Mouse (Mus musculus) heart, embryonic 13.5 days (tissue): ENCODE results near the gene Ybx2. TPM values are rescaled to one million over a fixed set of nuclear protein-coding genes. Genes with fewer than 3 reads are reported as not detected.

ENCODE experiments used
- ATAC-seq: fragments of 200-750 bp; cut with Nextera tagmentation; 2 replicates; pipeline ENCODE4 v1.8.0; 2017; ENCODE audit warnings: moderate TSS enrichment; ENCODE audit not compliant: insufficient number of reproducible peaks, low FRiP score, low TSS enrichment; ENCODE audit errors: extremely low read depth
- H3K27ac ChIP-seq: fragments of 300-500 bp; sonication (generic); replicated peaks from 2 replicates; pipeline ENCODE4 v1.5.1; 2015; ENCODE audit warnings: moderate library complexity, mild to moderate bottlenecking, inconsistent platforms
- H3K27me3 ChIP-seq: fragments of 300-500 bp; sonication (generic); replicated peaks from 2 replicates; pipeline ENCODE4 v1.6.1; 2015; ENCODE audit warnings: mild to moderate bottlenecking, inconsistent platforms
- H3K36me3 ChIP-seq: fragments of 300-500 bp; sonication (generic); 2 replicates; pipeline ENCODE4 v1.6.1; 2015; ENCODE audit warnings: mild to moderate bottlenecking, inconsistent platforms
- H3K4me1 ChIP-seq: fragments of 300-500 bp; sonication (generic); 2 replicates; pipeline ENCODE4 v1.6.1; 2015; ENCODE audit warnings: inconsistent platforms
- H3K4me2 ChIP-seq: fragments of 300-500 bp; sonication (generic); 2 replicates; pipeline ENCODE4 v1.6.1; 2015; ENCODE audit warnings: inconsistent platforms, mild to moderate bottlenecking, moderate library complexity
- H3K4me3 ChIP-seq: fragments of 300-500 bp; sonication (generic); 2 replicates; pipeline ENCODE4 v1.5.1; 2015; ENCODE audit warnings: moderate library complexity, mild to moderate bottlenecking, inconsistent platforms
- H3K9ac ChIP-seq: fragments of 300-500 bp; sonication (generic); 2 replicates; pipeline ENCODE4 v1.6.1; 2015; ENCODE audit warnings: inconsistent platforms, mild to moderate bottlenecking, moderate library complexity
- H3K9me3 ChIP-seq: fragments of 300-500 bp; sonication (generic); 2 replicates; pipeline ENCODE4 v1.6.1; 2016; ENCODE audit warnings: inconsistent platforms
- WGBS: fragments of 180-500 bp; shearing (Covaris S2); methylation state at CpG from one replicate; pipeline ENCODE4 v1.1.7; 2015; ENCODE audit warnings: mixed read lengths; 5-methylcytosine and 5-hydroxymethylcytosine counted together
- polyA plus RNA-seq: library from polyadenylated mRNA; unstranded; fragments of >200 nt; fragmentation: Nextera tagmentation; extraction: Ambion mirVana; gene quantifications from 2 replicates; pipeline ENCODE4 v1.2.1, GENCODE M21; 2015

Ybx2 gene
- polyA plus RNA-seq, 1 experiment from 2014 or later: 3.1 TPM

GRCm38 (mm10) chr11:69966006-69966859 lies 30.6 kb downstream of the Ybx2 start:
- no peak; the same call in 1 of the 2 replicates for ATAC-seq
- Histone ChIP-seq H3K4me1 (peaks cover 20% of the 10 kb centered on the region), H3K36me3 (peaks cover 33% of the 10 kb centered on the region), H3K4me3 (peak overlapping the region; percentile 56), H3K4me2 (peak overlapping the region; percentile 82), H3K27me3 (peaks cover 71% of the 10 kb centered on the region), H3K9ac (peak overlapping the region; percentile 77), H3K9me3 (no peaks in the 10 kb centered on the region), H3K27ac (no peak overlapping the region)
- WGBS: 1% methylated on average over 57 of the region's 59 CpGs

GRCm38 (mm10) chr11:69966860-69967517 lies 31.4 kb downstream of the Ybx2 start:
- no peak for ATAC-seq
- H3K27ac ChIP-seq: no peak overlapping the region
- H3K27me3 ChIP-seq: peaks cover 63% of the 10 kb centered on the region
- peak overlapping the region; percentile 82 for H3K4me2 ChIP-seq
- peak overlapping the region; percentile 77 for H3K9ac ChIP-seq
- peak overlapping the region; percentile 56 for H3K4me3 ChIP-seq
- H3K4me1 ChIP-seq: peaks cover 20% of the 10 kb centered on the region
- H3K9me3 ChIP-seq: no peaks in the 10 kb centered on the region
- peaks cover 40% of the 10 kb centered on the region for H3K36me3 ChIP-seq
- 39% methylated on average over 17 of the region's 17 CpGs for WGBS

- WGBS: 78% methylated on average over 4 of the region's 4 CpGs
- Histone ChIP-seq H3K27ac (no peak overlapping the region), H3K9me3 (no peaks in the 10 kb centered on the region), H3K4me2 (no peak overlapping the region), H3K27me3 (peaks cover 45% of the 10 kb centered on the region), H3K4me3 (no peak overlapping the region), H3K9ac (no peak overlapping the region), H3K36me3 (peaks cover 58% of the 10 kb centered on the region), H3K4me1 (peaks cover 20% of the 10 kb centered on the region)
- no peak for ATAC-seq
Measured at GRCm38 (mm10) chr11:69968793-69969192, 33.2 kb downstream of the Ybx2 start.

GRCm38 (mm10) chr11:69970222-69970621 lies 34.6 kb downstream of the Ybx2 start:
- 85% methylated on average over 6 of the region's 6 CpGs for WGBS
- Histone ChIP-seq H3K4me3 (no peak overlapping the region), H3K4me2 (no peak overlapping the region), H3K27me3 (peaks cover 31% of the 10 kb centered on the region), H3K27ac (no peak overlapping the region), H3K9me3 (no peaks in the 10 kb centered on the region), H3K36me3 (peaks cover 73% of the 10 kb centered on the region), H3K4me1 (peaks cover 17% of the 10 kb centered on the region), H3K9ac (no peak overlapping the region)
- ATAC-seq: no peak

GRCm38 (mm10) chr11:69970775-69971174 lies 35.2 kb downstream of the Ybx2 start:
- no peak overlapping the region for H3K4me3 ChIP-seq
- H3K4me2 ChIP-seq: no peak overlapping the region
- peaks cover 13% of the 10 kb centered on the region for H3K4me1 ChIP-seq
- H3K36me3 ChIP-seq: peaks cover 78% of the 10 kb centered on the region
- no peak overlapping the region for H3K9ac ChIP-seq
- no peak for ATAC-seq
- no peaks in the 10 kb centered on the region for H3K9me3 ChIP-seq
- WGBS: 85% methylated on average over 3 of the region's 3 CpGs
- H3K27ac ChIP-seq: no peak overlapping the region
- H3K27me3 ChIP-seq: peaks cover 25% of the 10 kb centered on the region

GRCm38 (mm10) chr11:69974907-69975306 lies 39.3 kb downstream of the Ybx2 start:
- Histone ChIP-seq H3K4me1 (peaks cover 10% of the 10 kb centered on the region), H3K27me3 (no peaks in the 10 kb centered on the region), H3K4me3 (no peak overlapping the region), H3K9me3 (no peaks in the 10 kb centered on the region), H3K27ac (no peak overlapping the region), H3K36me3 (peaks cover 88% of the 10 kb centered on the region), H3K9ac (no peak overlapping the region), H3K4me2 (no peak overlapping the region)
- no peak for ATAC-seq
- 93% methylated on average over 2 of the region's 2 CpGs for WGBS

GRCm38 (mm10) chr11:69976271-69976670 lies 40.7 kb downstream of the Ybx2 start:
- 42% methylated on average over 4 of the region's 4 CpGs for WGBS
- no peak overlapping the region for H3K9ac ChIP-seq
- no peaks in the 10 kb centered on the region for H3K27me3 ChIP-seq
- H3K4me3 ChIP-seq: no peak overlapping the region
- H3K4me1 ChIP-seq: peaks cover 10% of the 10 kb centered on the region
- H3K4me2 ChIP-seq: no peak overlapping the region
- ATAC-seq: no peak
- H3K9me3 ChIP-seq: no peaks in the 10 kb centered on the region
- H3K36me3 ChIP-seq: peaks cover 76% of the 10 kb centered on the region
- H3K27ac ChIP-seq: no peak overlapping the region

- 3% methylated on average over 16 of the region's 16 CpGs for WGBS
- Histone ChIP-seq H3K9me3 (no peaks in the 10 kb centered on the region), H3K4me2 (peak overlapping the region; percentile 87), H3K9ac (peak overlapping the region; percentile 100), H3K4me1 (peaks cover 35% of the 10 kb centered on the region), H3K27ac (peak overlapping the region; percentile 99), H3K27me3 (no peaks in the 10 kb centered on the region), H3K36me3 (peaks cover 54% of the 10 kb centered on the region), H3K4me3 (peak overlapping the region; percentile 100)
- no peak for ATAC-seq
Measured at GRCm38 (mm10) chr11:69979827-69980195, 44.2 kb downstream of the Ybx2 start.

GRCm38 (mm10) chr11:69980196-69981140 lies 44.9 kb downstream of the Ybx2 start:
- Histone ChIP-seq H3K4me1 (peaks cover 35% of the 10 kb centered on the region), H3K9me3 (no peaks in the 10 kb centered on the region), H3K4me3 (peak overlapping the region; percentile 100), H3K27me3 (no peaks in the 10 kb centered on the region), H3K4me2 (peak overlapping the region; percentile 87), H3K36me3 (peaks cover 54% of the 10 kb centered on the region), H3K27ac (peak overlapping the region; percentile 99), H3K9ac (peak overlapping the region; percentile 100)
- under 1% methylated on average over 43 of the region's 60 CpGs for WGBS
- ATAC-seq: peak; percentile 90

GRCm38 (mm10) chr11:69981141-69981762 lies 45.7 kb downstream of the Ybx2 start, which contains the start of gene Ctdnep1:
TSS of gene Ctdnep1 (plus strand) at chr11:69981156.
- Histone ChIP-seq H3K27ac (peak within 1 kb of the TSS; percentile 99), H3K9ac (peak within 1 kb of the TSS; percentile 100), H3K4me3 (peak within 1 kb of the TSS; percentile 100), H3K36me3 (peaks cover 54% of the 10 kb centered on the region), H3K27me3 (no peaks in the 10 kb centered on the region), H3K9me3 (no peaks in the 10 kb centered on the region), H3K4me2 (peak within 1 kb of the TSS; percentile 87), H3K4me1 (peaks cover 35% of the 10 kb centered on the region)
- peak; percentile 14; the same call in 1 of the 2 replicates for ATAC-seq
- WGBS: under 1% methylated on average over 43 of the region's 43 CpGs
